Mouse (Mus musculus): ENCODE data around the gene Ccnl2.
A peak's percentile ranks its signal among the peaks of the same experiment; 100 is the strongest.
"Not testable (repeated sequence)": the region's sequence is repeated elsewhere in the genome, so short reads cannot be mapped to it uniquely, and the experiment has no call there.

Ccnl2 gene

DNA sequence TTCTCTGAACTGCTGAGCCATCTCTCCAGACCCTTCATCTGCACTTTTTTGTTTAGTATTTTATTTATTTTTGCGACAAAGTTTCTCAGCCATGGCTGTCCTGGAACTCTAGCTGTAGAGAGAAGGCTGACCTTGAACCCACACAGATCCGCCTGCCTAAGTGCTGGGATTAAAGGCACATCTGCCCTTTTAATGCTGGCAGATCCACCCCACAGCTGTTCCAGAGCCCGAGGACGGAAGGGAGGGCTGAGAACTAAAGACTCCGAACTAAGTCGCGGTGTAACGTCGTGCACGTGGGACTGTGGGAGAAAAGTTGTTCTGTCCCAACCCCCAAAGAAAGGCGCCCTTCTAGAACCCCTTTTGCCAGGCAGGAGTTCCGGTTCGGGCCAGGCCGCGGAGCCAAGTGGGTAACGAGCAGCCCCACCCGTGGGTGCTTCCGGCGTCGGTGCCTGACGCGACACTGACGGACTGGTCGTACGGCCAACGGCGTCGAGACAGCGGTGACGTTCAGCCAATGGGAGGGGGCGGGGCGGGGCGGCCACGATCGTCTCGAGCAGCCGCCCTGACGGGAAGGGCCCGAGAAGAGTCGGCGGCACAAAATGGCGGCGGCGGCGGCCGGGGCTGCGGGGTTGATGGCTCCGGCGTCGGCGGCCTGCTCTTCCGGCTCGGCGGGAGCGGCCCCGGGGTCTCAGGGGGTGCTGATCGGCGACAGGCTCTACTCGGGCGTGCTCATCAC, at the start of gene Ccnl2:
Gene Ccnl2, plus strand, starts transcription at position 561 of the 736 bp plus-strand sequence.
- peak; percentile 93 for DNase-seq (ENCODE audit: extremely low read depth, low read depth)

DNA sequence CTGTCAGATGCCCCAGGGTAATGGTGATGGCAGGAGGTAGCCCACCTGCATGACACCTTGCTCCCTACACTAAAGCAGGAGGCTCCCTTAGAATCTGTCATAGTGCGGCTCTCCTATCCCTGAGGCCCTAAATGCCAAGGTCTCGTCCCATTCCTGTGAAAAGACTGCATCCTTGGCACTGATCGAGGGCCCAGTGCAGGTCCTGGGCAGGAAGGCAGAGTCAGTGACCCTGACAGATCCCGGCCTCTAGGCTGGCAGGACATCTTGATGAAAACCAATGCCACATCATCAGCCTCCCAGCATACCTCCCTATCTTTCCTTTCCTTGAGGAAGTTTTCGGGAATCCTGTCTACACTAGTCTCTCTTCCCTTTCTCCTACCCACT, 42.8 kb upstream of the Ccnl2 start:
- no peak for DNase-seq (ENCODE audit: extremely low read depth, low read depth)

DNA sequence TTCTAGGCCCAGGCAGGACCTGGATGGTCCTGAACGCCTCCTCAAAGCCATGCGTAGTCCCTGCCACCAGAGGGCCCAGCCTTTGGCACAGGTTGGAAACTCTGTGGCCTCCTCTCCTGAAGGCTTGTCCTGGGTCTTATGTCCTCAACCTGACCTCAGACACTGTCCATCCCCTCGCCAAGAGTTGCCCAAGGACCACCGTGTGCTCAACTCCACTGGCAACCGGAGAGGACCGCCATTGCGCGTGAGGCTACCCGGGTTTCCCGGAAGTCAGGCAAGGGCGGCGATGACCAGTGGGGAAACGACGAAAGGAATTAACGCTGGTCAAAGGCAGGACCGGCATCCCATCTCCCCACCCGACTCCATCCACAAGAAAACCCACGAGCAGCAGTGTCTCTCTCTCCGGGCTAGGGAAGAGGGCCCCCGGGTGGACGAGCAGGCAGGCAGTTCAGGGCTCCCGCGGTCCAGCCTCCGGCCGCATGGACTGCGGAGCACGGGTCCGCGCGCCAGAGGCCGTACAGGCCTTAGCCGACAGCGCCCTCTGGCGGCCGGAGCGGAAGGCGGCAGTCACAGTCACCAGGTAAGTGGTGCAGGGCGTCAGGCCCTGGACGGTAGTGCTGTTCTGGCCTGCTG, 42.3 kb upstream of the Ccnl2 start:
- DNase-seq (ENCODE audit: extremely low read depth, low read depth), result peak; percentile 58

GRCm38 (mm10) chr4:155770626-155771025, 41.7 kb upstream of the Ccnl2 start:
- DNase-seq (ENCODE audit: extremely low read depth, low read depth), result no peak

- no peak for DNase-seq (ENCODE audit: extremely low read depth, low read depth)
Observed at GRCm38 (mm10) chr4:155771706-155772105, 40.6 kb upstream of the Ccnl2 start.

DNA sequence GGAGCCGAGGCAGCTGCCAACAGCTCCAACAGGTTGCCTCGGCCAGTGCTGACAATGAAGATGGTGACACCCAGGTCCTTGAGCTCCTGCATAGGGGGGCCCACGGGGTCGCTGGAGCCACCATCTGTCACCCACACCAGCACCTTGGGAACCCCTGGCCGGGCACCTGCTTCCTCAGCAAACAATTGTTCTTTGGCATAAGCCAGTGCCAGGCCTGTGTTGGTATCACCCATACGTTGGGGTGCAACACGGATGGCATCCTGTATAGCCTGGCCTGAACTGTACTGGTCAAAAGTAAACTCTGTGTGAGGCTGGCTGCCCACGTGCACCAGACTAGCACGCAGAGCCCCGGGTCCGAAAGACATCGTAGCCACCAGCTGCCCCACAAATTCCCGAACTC, 39.5 kb upstream of the Ccnl2 start:
- no peak for DNase-seq (ENCODE audit: extremely low read depth, low read depth)

DNA sequence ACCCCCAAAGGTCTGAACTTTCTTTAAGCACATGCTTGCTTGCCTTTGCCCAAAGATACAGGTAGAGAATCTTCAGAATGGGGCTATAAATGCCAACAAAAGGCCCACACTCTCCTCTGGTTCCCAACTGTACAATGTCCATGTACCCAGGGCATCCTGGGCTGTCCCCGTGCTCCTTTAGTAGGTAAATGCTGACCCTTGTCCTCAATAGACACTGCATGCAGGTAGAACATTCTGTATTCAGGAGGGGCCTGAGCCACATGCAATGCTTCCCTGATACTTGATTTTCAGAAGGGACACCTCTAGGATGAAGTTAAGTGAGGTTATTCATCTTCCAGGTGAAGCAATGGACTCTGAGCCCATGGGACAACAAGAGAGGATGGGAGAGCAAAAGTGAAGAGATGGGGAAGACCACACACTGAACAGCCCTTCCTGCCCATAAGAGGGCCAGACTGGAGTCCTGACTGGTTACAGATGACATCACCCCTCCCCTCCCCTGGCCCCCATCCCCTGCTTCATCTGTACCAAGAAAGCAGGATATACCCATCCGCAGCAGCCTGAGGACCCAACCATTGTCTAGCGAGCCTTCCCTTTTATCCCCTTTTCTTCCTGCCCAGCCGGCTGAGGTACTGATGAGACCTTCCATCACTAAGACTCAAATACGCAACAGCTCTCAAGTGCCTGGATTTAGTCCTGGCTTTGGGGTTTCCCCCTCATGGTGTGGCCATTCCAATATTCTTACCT, 38.8 kb upstream of the Ccnl2 start:
- no peak for DNase-seq (ENCODE audit: extremely low read depth, low read depth)

DNA sequence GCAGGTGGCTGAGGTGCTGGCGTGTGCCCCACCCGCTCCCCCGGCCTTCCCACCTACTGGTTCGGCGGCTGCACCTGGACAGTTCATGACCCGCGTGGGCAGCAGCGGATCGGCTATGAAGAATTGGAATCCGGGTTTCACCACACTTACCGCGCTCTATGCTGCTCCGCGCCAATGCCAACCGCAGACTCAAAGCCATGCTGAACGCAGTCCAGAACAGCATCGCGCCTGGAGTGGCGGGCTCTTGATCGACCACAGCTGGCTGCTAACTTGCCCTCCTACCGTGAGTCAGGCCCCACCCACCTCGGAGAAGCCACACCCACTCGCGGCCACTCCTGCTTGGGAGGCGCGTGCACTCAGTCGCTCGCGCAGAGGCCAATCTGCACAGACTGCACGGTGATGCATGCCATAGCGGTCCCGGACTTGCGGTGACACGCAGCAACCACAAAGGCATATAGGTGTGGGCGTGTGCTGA, 38.0 kb upstream of the Ccnl2 start, which contains the start of gene Vwa1:
Gene Vwa1, minus strand, starts transcription at position 419 of the 475 bp plus-strand sequence.
- DNase-seq (ENCODE audit: extremely low read depth, low read depth), result peak; percentile 47

- DNase-seq (ENCODE audit: extremely low read depth, low read depth), result no peak
Observed at GRCm38 (mm10) chr4:155774971-155775740, 37.1 kb upstream of the Ccnl2 start.

GRCm38 (mm10) chr4:155775855-155776254, 36.4 kb upstream of the Ccnl2 start:
- DNase-seq (ENCODE audit: extremely low read depth, low read depth), result no peak

GRCm38 (mm10) chr4:155776704-155777335, 35.5 kb upstream of the Ccnl2 start:
- DNase-seq (ENCODE audit: extremely low read depth, low read depth), result no peak

DNA sequence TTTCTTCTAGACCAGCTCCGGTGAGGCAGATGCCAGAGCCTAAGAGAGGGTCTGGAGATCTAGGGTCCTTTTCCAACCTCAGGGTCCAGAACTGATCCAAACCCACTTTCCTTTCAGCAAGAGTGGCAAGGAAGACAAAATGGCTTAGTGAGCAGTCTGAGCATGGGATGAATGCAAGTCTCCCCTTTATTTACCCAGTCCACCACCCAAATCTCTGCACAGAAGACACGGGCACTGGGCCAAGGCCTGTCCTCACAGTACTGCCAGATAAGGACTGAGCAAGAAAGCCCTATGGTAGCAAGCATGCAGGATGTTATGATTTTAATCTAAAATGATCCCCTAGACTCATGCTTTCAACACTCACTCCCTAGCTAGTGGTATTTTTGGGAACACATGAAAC, 34.5 kb upstream of the Ccnl2 start:
- no peak for DNase-seq (ENCODE audit: extremely low read depth, low read depth)

DNA sequence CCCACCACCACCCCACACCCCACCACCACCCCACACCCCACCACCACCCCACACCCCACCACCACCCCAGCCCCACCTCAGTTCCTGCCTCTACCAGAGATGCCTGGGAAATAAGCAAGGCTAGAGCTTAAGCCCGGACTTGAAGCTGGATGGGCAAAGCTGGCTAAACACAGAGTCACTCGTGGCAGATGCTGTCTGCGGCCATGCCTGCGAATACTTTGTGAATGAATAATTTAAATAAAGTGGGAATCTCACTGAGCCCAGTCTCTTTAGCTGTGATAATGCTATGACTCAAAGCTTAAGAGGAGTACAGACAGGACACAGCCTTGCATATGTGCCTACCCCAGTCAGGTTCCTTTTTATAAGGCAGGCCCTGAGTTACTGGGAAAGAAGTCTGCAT, 32.8 kb upstream of the Ccnl2 start:
- no peak for DNase-seq (ENCODE audit: extremely low read depth, low read depth)

DNA sequence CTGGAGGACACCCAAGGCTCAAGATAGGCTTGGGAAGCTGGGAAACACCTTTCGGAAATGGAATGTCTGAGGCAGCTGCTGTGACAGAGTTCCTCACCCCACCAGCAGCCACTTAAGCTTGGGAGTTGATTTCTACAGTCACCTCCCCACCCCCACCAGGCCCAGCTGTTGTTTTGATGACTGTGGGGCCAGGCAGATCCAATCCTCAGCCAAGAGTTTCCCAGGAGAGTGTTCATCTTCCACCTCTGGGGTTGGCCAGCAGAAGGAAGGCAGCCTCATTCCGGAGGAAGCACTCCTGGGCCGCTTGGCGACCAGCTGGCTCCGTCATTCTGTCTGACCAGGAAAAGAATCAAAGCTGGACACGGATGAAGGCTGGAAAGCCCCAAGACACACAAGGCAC, 31.4 kb upstream of the Ccnl2 start:
- DNase-seq (ENCODE audit: extremely low read depth, low read depth), result no peak

DNA sequence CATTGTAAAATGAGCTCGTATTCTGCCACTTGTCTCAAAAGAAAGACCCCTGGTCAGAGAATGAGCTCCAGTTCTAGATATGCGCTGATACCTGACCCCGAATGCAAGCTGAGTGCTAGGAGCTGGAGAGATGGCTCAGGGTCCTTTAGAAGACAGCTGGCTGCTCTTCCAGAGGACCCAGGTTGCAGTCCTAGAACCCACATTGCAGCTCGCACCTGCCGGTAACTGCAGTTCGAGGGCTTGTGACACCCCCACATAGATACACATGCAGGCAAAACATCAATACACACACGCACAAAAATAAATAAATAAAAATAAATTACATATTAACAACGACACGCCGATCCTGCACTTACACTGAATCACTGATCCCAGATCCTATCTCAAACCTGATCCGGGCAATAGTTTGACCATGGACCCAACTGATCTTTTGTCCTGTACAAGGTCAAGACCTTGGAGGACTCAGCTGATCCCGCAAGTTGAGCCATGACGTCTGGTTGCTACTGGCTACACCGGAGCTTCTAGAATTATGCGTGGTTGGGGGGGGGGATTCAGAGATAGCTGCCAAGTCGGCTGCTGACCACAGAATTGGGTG, 28.7 kb upstream of the Ccnl2 start:
- DNase-seq (ENCODE audit: extremely low read depth, low read depth), result no peak

GRCm38 (mm10) chr4:155784081-155784701, 28.1 kb upstream of the Ccnl2 start:
- peak; percentile 64 for DNase-seq (ENCODE audit: extremely low read depth, low read depth)

DNA sequence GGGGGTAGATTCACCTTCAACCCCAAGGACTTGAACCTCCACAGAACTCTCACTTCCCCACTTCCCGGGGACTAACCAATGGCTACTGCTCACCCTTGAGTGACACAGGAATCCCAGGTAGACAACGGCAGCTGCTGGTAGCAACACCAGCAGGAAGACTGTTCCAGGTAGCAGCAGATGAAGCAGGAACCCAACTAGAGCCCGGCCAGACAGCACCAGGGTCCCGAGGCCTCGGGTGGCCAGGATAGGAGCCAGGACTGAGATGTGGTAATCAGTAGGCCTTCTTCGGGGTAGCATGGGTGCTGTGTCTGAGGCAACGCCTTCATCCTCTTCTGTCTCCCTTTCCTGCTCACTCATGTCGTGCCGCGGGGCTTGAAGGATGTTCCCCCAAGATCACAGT, 27.0 kb upstream of the Ccnl2 start:
- no peak for DNase-seq (ENCODE audit: extremely low read depth, low read depth)

DNA sequence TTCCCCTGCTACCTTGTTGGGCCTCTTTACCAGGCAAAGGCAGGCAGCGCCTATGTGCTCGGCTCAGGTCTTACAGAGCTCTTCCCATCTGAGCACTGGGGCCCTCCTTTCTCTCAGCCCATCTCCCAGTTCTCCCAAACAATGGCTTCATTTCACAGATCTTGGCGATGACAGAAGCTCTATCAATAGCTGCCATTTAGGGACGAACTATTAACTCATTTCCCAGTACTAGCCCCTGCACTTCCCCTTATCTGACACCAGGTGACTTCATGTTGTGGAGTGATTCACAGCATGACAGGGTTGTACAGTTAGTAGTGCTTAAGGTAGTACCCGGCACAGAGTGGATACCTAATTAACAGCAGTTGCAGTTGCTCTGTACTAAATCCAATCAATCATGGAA, 26.5 kb upstream of the Ccnl2 start, which contains the start of gene Tmem88b:
Gene Tmem88b, minus strand, starts transcription at position 56 of the 400 bp plus-strand sequence.
- peak; percentile 59 for DNase-seq (ENCODE audit: extremely low read depth, low read depth)

DNA sequence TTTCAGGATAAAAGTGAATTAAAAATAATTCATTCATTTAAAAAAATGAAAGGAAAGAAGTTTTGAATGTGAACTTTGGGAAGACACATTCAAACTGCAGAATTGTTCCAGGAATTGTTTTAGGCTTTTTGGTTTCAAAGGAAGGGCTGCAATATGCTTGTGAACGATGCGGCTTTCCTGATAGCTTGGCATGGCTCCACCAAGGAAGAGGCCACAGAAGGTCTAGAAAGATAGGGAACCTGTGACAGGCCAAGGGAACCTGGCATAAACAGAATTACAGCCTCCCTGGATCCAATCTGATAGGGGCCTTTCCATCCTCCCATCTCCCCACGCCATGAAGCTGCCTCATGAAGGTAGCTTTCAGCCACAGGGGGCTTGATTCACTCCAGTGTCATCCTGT, 24.0 kb upstream of the Ccnl2 start:
- peak; percentile 89 for DNase-seq (ENCODE audit: extremely low read depth, low read depth)

DNA sequence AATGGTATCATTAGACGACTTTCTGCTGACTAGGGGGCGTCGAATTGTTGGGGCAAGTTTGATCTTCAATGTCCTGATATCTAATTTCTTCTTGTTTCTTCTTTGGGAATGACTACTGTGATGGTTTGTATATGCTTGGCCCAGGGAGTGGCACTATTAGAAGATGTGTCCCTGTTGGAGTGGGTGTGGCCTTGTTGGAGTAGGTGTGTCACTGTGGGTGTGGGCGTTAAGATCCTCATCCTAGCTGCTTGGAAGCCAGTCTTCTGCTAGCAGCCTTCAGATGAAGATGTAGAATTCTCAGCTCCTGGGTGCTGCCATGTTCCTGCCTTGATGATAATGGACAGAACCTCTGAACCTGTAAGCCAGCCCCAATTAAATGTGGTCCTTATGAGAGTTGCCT, 23.5 kb upstream of the Ccnl2 start:
- DNase-seq (ENCODE audit: extremely low read depth, low read depth), result not testable (repeated sequence)

All from MEL-GATA-1-ER (cell line).